Mouse (Mus musculus) myocyte (in vitro differentiated cells): Measurements from ENCODE around the gene Hspa2. TPM values are rescaled to one million over a fixed set of nuclear protein-coding genes. Genes with fewer than 3 reads are reported as not detected.

Experiments used
- H3K27me3 ChIP-seq: one replicate; pipeline ENCODE4 v1.6.1; 2011; ENCODE audit not compliant: control insufficient read depth, insufficient read depth, insufficient read length
- H3K36me3 ChIP-seq: one replicate; pipeline ENCODE4 v1.6.1; 2011; ENCODE audit not compliant: control insufficient read depth, insufficient read depth
- H3K4me2 ChIP-seq: one replicate; pipeline ENCODE4 v1.6.1; 2011; ENCODE audit warnings: low read depth, control low read depth
- H3K4me3 ChIP-seq: one replicate; pipeline ENCODE4 v1.5.1; 2011; ENCODE audit warnings: mild to moderate bottlenecking, control low read depth, moderate library complexity
- H3K79me2 ChIP-seq: one replicate; pipeline ENCODE4 v1.6.1; 2011; ENCODE audit not compliant: control insufficient read depth, insufficient read depth
- H3ac ChIP-seq: one replicate; pipeline ENCODE4 v1.6.1; 2011; ENCODE audit not compliant: control insufficient read depth, insufficient read length
- CEBPB ChIP-seq: IDR thresholded peaks from 2 replicates; pipeline ENCODE4 v1.6.1; 2011; ENCODE audit warnings: mild to moderate bottlenecking, moderate library complexity; ENCODE audit not compliant: poor library complexity, insufficient read depth, severe bottlenecking
- E2F4 ChIP-seq: IDR thresholded peaks from one replicate; pipeline ENCODE4 v1.6.1; 2011; ENCODE audit warnings: mild to moderate bottlenecking, control low read depth, moderate library complexity; ENCODE audit not compliant: insufficient read depth
- MAX ChIP-seq: IDR thresholded peaks from one replicate; pipeline ENCODE4 v1.6.1; 2011; ENCODE audit warnings: low read depth, mild to moderate bottlenecking, control low read depth
- MYOD1 ChIP-seq, 3 experiments: IDR thresholded peaks; one replicate each; pipeline ENCODE4 v1.6.1; 2011; ENCODE audit warnings: control low read depth in 2 of 3, low read depth in 2 of 3, mild to moderate bottlenecking in 2 of 3, moderate library complexity in 1 of 3; ENCODE audit not compliant: insufficient read length in 2 of 3, control insufficient read depth in 1 of 3
- MYOG ChIP-seq, 3 experiments: IDR thresholded peaks; one replicate each; pipeline ENCODE4 v1.6.1; 2011; ENCODE audit warnings: control low read depth in 2 of 3, low read depth in 2 of 3, mild to moderate bottlenecking in 2 of 3; ENCODE audit not compliant: insufficient read length in 2 of 3, control insufficient read depth in 1 of 3, insufficient read depth in 1 of 3
- POLR2A ChIP-seq: IDR thresholded peaks from one replicate; pipeline ENCODE4 v1.6.1; 2011; ENCODE audit warnings: low read depth, mild to moderate bottlenecking, control low read depth, moderate library complexity; ENCODE audit not compliant: insufficient read length
- POLR2AphosphoS2 ChIP-seq: IDR thresholded peaks from one replicate; pipeline ENCODE4 v1.6.1; 2011; ENCODE audit warnings: low read depth, control low read depth; ENCODE audit not compliant: insufficient read length
- REST ChIP-seq: IDR thresholded peaks from one replicate; pipeline ENCODE4 v1.6.1; 2011; ENCODE audit warnings: mild to moderate bottlenecking, control low read depth, moderate library complexity; ENCODE audit not compliant: insufficient read depth, insufficient read length
- SRF ChIP-seq: IDR thresholded peaks from one replicate; pipeline ENCODE4 v1.6.1; 2011; ENCODE audit warnings: low read depth; ENCODE audit not compliant: control insufficient read depth, insufficient read length
- TCF12 ChIP-seq: IDR thresholded peaks from one replicate; pipeline ENCODE4 v1.6.1; 2011; ENCODE audit warnings: mild to moderate bottlenecking, control low read depth; ENCODE audit not compliant: poor library complexity, insufficient read depth, severe bottlenecking
- TCF3 ChIP-seq: IDR thresholded peaks from one replicate; pipeline ENCODE4 v1.6.1; 2011; ENCODE audit warnings: low read depth, control low read depth; ENCODE audit not compliant: insufficient read length
- USF1 ChIP-seq: IDR thresholded peaks from one replicate; pipeline ENCODE4 v1.6.1; 2011; ENCODE audit warnings: low read depth, mild to moderate bottlenecking, control low read depth, moderate library complexity
- polyA plus RNA-seq: library from polyadenylated mRNA; unstranded; fragments of >200 nt; fragmentation: generic; extraction: Trizol; gene quantifications from one replicate; pipeline ENCODE4 v1.2.1, GENCODE M21; 2012; ENCODE audit warnings: missing spikeins

The Hspa2 gene
- 13.4 TPM for polyA plus RNA-seq

DNA sequence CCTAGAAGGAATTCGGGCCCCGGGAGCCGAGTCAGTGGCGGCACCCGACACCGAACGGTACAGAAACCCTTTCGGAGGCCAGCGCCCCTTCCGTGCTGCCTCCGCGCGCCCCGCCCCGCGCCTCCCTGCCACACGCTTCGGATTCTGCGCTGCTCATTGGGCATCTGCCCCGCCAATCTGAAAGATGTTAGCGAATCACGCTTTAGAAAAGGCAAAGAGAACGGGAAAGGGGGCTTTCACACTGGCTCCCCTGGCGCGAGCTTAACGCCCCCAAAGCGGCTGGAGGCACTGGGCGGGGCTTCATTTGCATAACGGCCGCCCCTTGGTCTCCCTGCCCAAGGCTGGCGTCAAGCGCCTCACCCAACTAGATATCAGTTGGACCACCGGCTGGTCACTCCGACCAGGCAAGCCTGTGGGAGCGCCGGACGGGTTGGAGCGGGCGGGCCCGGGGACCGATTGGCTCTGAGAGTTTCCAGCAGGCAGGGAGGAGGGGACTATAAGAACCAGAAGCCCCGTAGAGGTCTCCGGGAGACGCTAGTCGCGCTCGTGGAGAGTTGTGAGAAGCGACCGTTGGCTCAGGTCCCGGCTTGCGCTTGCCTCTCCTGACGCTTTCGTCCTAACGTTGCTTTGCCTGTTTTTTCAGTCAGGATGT, at the start of gene Hspa2:
TSS of gene Hspa2 (plus strand) at position 291 of the 652 bp plus-strand sequence.
- H3K4me3 ChIP-seq, result peak within 1 kb of the TSS; percentile 64
- TF ChIP-seq POLR2AphosphoS2 (peak; percentile 96), MYOD1 (IDR thresholded peaks at IDR 0.05; ENCODE audit: control insufficient read depth in 1 of 3, insufficient read length in 2 of 3, low read depth in 2 of 3) (no peak), POLR2A (peak; percentile 97)
- no peaks in the 10 kb centered on the region for H3K36me3 ChIP-seq

DNA sequence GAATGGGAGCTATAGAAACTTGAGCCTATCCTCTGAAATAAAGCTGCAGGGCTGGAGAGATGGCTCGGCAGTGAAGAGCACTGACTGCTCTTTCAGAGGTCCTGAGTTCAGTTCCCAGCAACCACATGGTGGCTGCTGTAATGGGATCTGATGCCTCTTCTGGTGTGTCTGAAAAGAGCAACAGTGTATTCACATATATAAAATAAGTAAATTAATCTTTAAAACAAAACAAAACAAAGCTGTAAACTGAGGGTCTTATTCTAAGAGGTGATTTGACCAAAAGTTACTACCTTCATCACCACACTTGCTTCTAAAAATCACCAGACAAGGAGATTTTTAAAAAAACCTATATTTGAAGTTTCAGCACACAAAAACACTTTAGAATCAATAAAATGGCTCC, 43.1 kb upstream of the Hspa2 start:
- no peak overlapping the region for H3K4me3 ChIP-seq
- TF ChIP-seq POLR2A, result no peak
- TF ChIP-seq MAX, result no peak
- TF ChIP-seq TCF3, result no peak
- TF ChIP-seq MYOG (IDR thresholded peaks at IDR 0.05; ENCODE audit: control insufficient read depth in 1 of 3, insufficient read depth in 1 of 3, insufficient read length in 2 of 3, low read depth in 2 of 3), result no peak
- TF ChIP-seq TCF12, result no peak
- no peak for TF ChIP-seq REST
- no peak for TF ChIP-seq CEBPB
- H3K4me2 ChIP-seq, result no peak overlapping the region
- peaks cover 58% of the 10 kb centered on the region for H3K79me2 ChIP-seq
- no peak overlapping the region for H3ac ChIP-seq
- no peaks in the 10 kb centered on the region for H3K36me3 ChIP-seq
- H3K27me3 ChIP-seq, result no peaks in the 10 kb centered on the region

More for the DNA sequence above, at the start of gene Hspa2:
- H3K4me2 ChIP-seq, result peak within 1 kb of the TSS; percentile 99
- no peaks in the 10 kb centered on the region for H3K27me3 ChIP-seq
- peak within 1 kb of the TSS; percentile 69 for H3ac ChIP-seq
- H3K79me2 ChIP-seq, result no peaks in the 10 kb centered on the region

DNA sequence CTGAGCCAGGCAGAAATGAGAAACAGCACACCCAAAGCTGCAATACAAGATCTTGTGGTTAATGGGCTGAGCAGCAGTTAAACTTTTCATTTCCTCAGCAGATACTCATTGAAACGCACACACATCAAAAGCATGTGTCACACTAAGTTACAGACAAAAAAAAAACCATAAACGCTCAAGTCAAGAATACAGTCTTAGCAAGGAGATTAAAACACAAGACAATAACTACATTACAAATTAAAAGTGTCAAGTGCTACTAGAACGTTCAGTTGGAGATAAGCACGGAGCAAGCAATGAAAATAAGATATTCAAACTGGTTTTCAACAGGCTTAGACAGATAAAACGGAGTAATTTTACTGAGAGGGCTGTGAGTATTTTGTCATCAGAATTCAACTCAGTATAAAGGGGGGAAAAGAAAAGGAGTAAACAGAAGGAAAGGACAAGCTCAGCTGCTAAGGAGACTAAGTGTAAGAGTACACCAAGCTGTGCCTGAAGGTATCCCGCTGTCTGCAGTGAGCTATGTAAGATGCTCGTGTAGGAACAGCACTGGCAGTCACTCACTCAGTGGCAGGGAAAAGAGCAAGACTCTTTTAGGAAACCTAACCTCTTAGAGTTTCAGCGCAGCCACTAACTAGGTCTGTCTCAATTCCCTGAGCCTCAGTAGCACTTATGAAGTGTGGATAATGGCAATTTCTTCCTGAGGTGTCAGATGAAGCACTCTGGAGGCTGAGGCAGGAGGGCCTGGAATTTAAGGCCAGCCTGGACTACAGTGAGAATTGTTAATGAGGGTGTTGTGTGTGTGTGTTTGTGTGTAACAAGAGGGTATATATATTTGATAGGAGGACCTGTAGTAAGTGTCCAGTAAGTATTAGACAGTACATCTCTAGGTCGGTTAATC, 42.3 kb upstream of the Hspa2 start:
- Histone ChIP-seq H3K4me3 (no peak overlapping the region), H3ac (no peak overlapping the region), H3K27me3 (no peaks in the 10 kb centered on the region), H3K79me2 (peaks cover 66% of the 10 kb centered on the region), H3K36me3 (no peaks in the 10 kb centered on the region), H3K4me2 (no peak overlapping the region)
- TF ChIP-seq POLR2A, result no peak

DNA sequence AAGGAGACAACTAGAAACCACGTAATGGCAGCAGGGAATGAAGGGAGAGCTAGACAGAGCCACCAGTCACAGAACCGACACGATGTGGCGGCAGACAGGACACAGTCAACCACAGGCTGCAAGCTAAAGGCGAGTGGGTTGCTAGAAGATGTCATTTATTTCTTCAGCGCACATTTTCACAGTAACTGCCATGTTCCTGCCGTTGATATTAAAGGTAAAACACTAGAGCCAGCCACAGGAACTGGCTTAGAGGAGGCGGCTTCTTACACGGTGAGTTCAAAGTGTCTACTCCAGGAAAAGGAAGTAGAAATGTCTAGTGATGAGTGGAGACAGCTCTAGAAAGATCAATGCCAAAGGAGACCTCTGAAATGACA, 41.7 kb upstream of the Hspa2 start:
- Histone ChIP-seq H3K27me3 (no peaks in the 10 kb centered on the region), H3ac (no peak overlapping the region), H3K4me3 (no peak overlapping the region), H3K4me2 (no peak overlapping the region), H3K79me2 (peaks cover 72% of the 10 kb centered on the region), H3K36me3 (no peaks in the 10 kb centered on the region)
- TF ChIP-seq MYOG (IDR thresholded peaks at IDR 0.05; ENCODE audit: control insufficient read depth in 1 of 3, insufficient read depth in 1 of 3, insufficient read length in 2 of 3, low read depth in 2 of 3) (no peak), TCF12 (no peak), REST (no peak), MAX (no peak), E2F4 (no peak), TCF3 (no peak), CEBPB (no peak), POLR2A (no peak), USF1 (no peak), POLR2AphosphoS2 (no peak), SRF (no peak), MYOD1 (IDR thresholded peaks at IDR 0.05; ENCODE audit: control insufficient read depth in 1 of 3, insufficient read length in 2 of 3, low read depth in 2 of 3) (no peak)

DNA sequence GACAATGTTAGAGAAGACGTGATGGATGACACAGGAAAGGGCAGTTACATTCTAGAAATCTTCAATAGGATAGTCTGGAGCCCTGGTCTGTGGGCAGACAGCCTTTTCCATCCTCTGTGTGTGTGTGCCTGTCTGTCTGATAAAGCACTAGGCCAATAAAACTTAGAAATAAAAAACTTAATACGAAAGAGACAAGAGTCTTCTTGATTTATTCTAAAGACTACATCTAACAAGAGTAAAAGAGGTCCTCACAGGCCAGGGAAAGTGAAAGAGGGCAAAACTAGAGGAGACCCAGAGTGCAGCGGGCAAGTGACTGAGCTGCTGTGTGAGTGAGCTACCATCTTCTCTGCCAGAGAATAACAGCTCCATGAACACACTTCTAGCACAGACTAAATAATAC, 37.7 kb upstream of the Hspa2 start:
- Histone ChIP-seq H3K4me3 (no peak overlapping the region), H3K27me3 (no peaks in the 10 kb centered on the region), H3K36me3 (no peaks in the 10 kb centered on the region), H3K4me2 (no peak overlapping the region), H3ac (no peak overlapping the region), H3K79me2 (peaks cover 53% of the 10 kb centered on the region)
- TF ChIP-seq MYOG (IDR thresholded peaks at IDR 0.05; ENCODE audit: control insufficient read depth in 1 of 3, insufficient read depth in 1 of 3, insufficient read length in 2 of 3, low read depth in 2 of 3) (no peak), TCF3 (no peak), CEBPB (no peak), E2F4 (no peak)
